Mouse (Mus musculus) forebrain, embryonic 10.5 days (tissue): ENCODE data around the gene Trappc2. TPM values are rescaled to one million over a fixed set of nuclear protein-coding genes. Genes with fewer than 3 reads are reported as not detected.

ENCODE experiments used
- DNase-seq: peaks from one replicate; pipeline ENCODE4 v3.0.0-alpha.2; 2017; ENCODE audit warnings: low spot score; ENCODE audit errors: extremely low spot score
- H3K27ac ChIP-seq: fragments of 300-500 bp; sonication (generic); 2 replicates; pipeline ENCODE4 v1.5.1; 2016; ENCODE audit warnings: mild to moderate bottlenecking
- H3K27me3 ChIP-seq: fragments of 300-500 bp; sonication (generic); 2 replicates; pipeline ENCODE4 v1.6.1; 2016; ENCODE audit warnings: mild to moderate bottlenecking; ENCODE audit not compliant: poor library complexity, severe bottlenecking
- H3K36me3 ChIP-seq: fragments of 300-500 bp; sonication (generic); replicated peaks from 2 replicates; pipeline ENCODE4 v1.6.1; 2016; ENCODE audit warnings: mild to moderate bottlenecking, moderate library complexity
- H3K4me1 ChIP-seq: fragments of 300-500 bp; sonication (generic); 2 replicates; pipeline ENCODE4 v1.6.1; 2016
- H3K4me3 ChIP-seq: fragments of 300-500 bp; sonication (generic); 2 replicates; pipeline ENCODE4 v1.5.1; 2016; ENCODE audit warnings: mild to moderate bottlenecking, moderate library complexity
- H3K9me3 ChIP-seq: fragments of 300-500 bp; sonication (generic); 2 replicates; pipeline ENCODE4 v1.6.1; 2016; ENCODE audit warnings: mild to moderate bottlenecking, moderate library complexity
- WGBS: fragments of 180-500 bp; shearing (Covaris S2); methylation state at CpG from one replicate; pipeline ENCODE4 v1.1.7; 2016; 5-methylcytosine and 5-hydroxymethylcytosine counted together
- polyA plus RNA-seq: library from polyadenylated mRNA; unstranded; fragments of >200 nt; fragmentation: Nextera tagmentation; extraction: Ambion mirVana; gene quantifications from 2 replicates; pipeline ENCODE4 v1.2.1, GENCODE M21; 2016

Trappc2 gene
- 26.4 and 27.0 TPM in 2 replicates for polyA plus RNA-seq

- no peak for DNase-seq
- WGBS = 10% methylated on average over 28 of the region's 36 CpGs
- Histone ChIP-seq H3K4me3 (peak within 1 kb of the TSS; percentile 64), H3K27me3 (peaks cover 94% of the 10 kb centered on the region), H3K36me3 (0 out of 2 replicates have a peak, but pooled peaks cover 2% of the 10 kb centered on the region), H3K4me1 (peaks cover 11% of the 10 kb centered on the region), H3K27ac (peak within 1 kb of the TSS; percentile 92), H3K9me3 (no peaks in the 10 kb centered on the region)
Observed at GRCm38 (mm10) chrX:166440036-166440615, at the start of gene Trappc2. Gene Trappc2, plus strand, starts transcription at chrX:166440574.

- H3K4me1 ChIP-seq = no peaks in the 10 kb centered on the region
- H3K9me3 ChIP-seq = no peaks in the 10 kb centered on the region
- H3K36me3 ChIP-seq = 0 out of 2 replicates have a peak, but pooled peaks cover 6% of the 10 kb centered on the region
- WGBS = 81% methylated on average over 1 of the region's 1 CpGs
- peaks cover 77% of the 10 kb centered on the region for H3K27me3 ChIP-seq
- no peak overlapping the region for H3K4me3 ChIP-seq
- no peak for DNase-seq
- H3K27ac ChIP-seq = no peak overlapping the region
Observed at GRCm38 (mm10) chrX:166393753-166394152, 46.6 kb upstream of the Trappc2 start.

- H3K36me3 ChIP-seq = peaks cover 33% of the 10 kb centered on the region
- H3K27me3 ChIP-seq = peaks cover 88% of the 10 kb centered on the region
- no peaks in the 10 kb centered on the region for H3K4me1 ChIP-seq
- DNase-seq = no peak
- H3K27ac ChIP-seq = no peak overlapping the region
- H3K9me3 ChIP-seq = no peaks in the 10 kb centered on the region
- H3K4me3 ChIP-seq = no peak overlapping the region
Observed at GRCm38 (mm10) chrX:166407865-166408264, 32.5 kb upstream of the Trappc2 start.

GRCm38 (mm10) chrX:166416196-166416595, 24.2 kb upstream of the Trappc2 start:
- H3K4me1 ChIP-seq = no peaks in the 10 kb centered on the region
- 93% methylated on average over 6 of the region's 6 CpGs for WGBS
- no peak for DNase-seq
- no peak overlapping the region for H3K4me3 ChIP-seq
- no peak overlapping the region for H3K27ac ChIP-seq
- no peaks in the 10 kb centered on the region for H3K9me3 ChIP-seq
- no peaks in the 10 kb centered on the region; the same call in none of the 2 replicates for H3K36me3 ChIP-seq
- peaks cover 27% of the 10 kb centered on the region for H3K27me3 ChIP-seq

- peaks cover 4% of the 10 kb centered on the region; the same call in 1 of the 2 replicates for H3K4me1 ChIP-seq
Observed at GRCm38 (mm10) chrX:166434812-166435211, 5.6 kb upstream of the Trappc2 start.

GRCm38 (mm10) chrX:166440616-166441063, 266 bp downstream of the Trappc2 start, which contains the start of gene Ofd1:
Gene Ofd1, minus strand, starts transcription at chrX:166440704.
- WGBS = 15% methylated on average over 44 of the region's 44 CpGs
- peaks cover 11% of the 10 kb centered on the region for H3K4me1 ChIP-seq
- H3K4me3 ChIP-seq = peak within 1 kb of the TSS; percentile 64
- peak; percentile 78 for DNase-seq
- H3K9me3 ChIP-seq = no peaks in the 10 kb centered on the region
- no peaks in the 10 kb centered on the region for H3K36me3 ChIP-seq
- H3K27me3 ChIP-seq = peaks cover 94% of the 10 kb centered on the region
- peak within 1 kb of the TSS; percentile 92 for H3K27ac ChIP-seq

More at GRCm38 (mm10) chrX:166434812-166435211, 5.6 kb upstream of the Trappc2 start:
- Histone ChIP-seq H3K9me3 (no peaks in the 10 kb centered on the region), H3K4me3 (no peak overlapping the region), H3K27me3 (peaks cover 57% of the 10 kb centered on the region), H3K27ac (no peak overlapping the region), H3K36me3 (0 out of 2 replicates have a peak, but pooled peaks cover 4% of the 10 kb centered on the region)
- DNase-seq = no peak
- 79% methylated on average over 2 of the region's 2 CpGs for WGBS

- Histone ChIP-seq H3K9me3 (no peaks in the 10 kb centered on the region), H3K27ac (no peak overlapping the region), H3K4me3 (no peak overlapping the region), H3K4me1 (peaks cover 9% of the 10 kb centered on the region), H3K27me3 (peaks cover 88% of the 10 kb centered on the region), H3K36me3 (no peaks in the 10 kb centered on the region; the same call in 1 of the 2 replicates)
- DNase-seq = no peak
- 83% methylated on average over 3 of the region's 3 CpGs for WGBS
Observed at GRCm38 (mm10) chrX:166444552-166444951, 4.2 kb downstream of the Trappc2 start.

- H3K4me1 ChIP-seq = no peaks in the 10 kb centered on the region
- H3K27ac ChIP-seq = no peak overlapping the region
- DNase-seq = no peak
- WGBS = 87% methylated on average over 6 of the region's 6 CpGs
- peaks cover 45% of the 10 kb centered on the region for H3K36me3 ChIP-seq
- no peak overlapping the region for H3K4me3 ChIP-seq
- H3K27me3 ChIP-seq = peaks cover 54% of the 10 kb centered on the region
- H3K9me3 ChIP-seq = no peaks in the 10 kb centered on the region
Observed at GRCm38 (mm10) chrX:166453532-166453931, 13.2 kb downstream of the Trappc2 start.

- WGBS = 71% methylated on average over 3 of the region's 3 CpGs
- Histone ChIP-seq H3K4me1 (no peaks in the 10 kb centered on the region), H3K27me3 (peaks cover 49% of the 10 kb centered on the region), H3K4me3 (no peak overlapping the region), H3K27ac (no peak overlapping the region), H3K9me3 (no peaks in the 10 kb centered on the region), H3K36me3 (peaks cover 45% of the 10 kb centered on the region)
- no peak for DNase-seq
Observed at GRCm38 (mm10) chrX:166454331-166454730, 14.0 kb downstream of the Trappc2 start.

GRCm38 (mm10) chrX:166455525-166455924, 15.2 kb downstream of the Trappc2 start:
- Histone ChIP-seq H3K4me3 (no peak overlapping the region), H3K36me3 (peaks cover 40% of the 10 kb centered on the region), H3K27ac (no peak overlapping the region), H3K27me3 (peaks cover 45% of the 10 kb centered on the region), H3K4me1 (no peaks in the 10 kb centered on the region), H3K9me3 (no peaks in the 10 kb centered on the region)
- WGBS = 84% methylated on average over 1 of the region's 1 CpGs
- DNase-seq = no peak

GRCm38 (mm10) chrX:166468321-166468720, 27.9 kb downstream of the Trappc2 start:
- Histone ChIP-seq H3K36me3 (peaks cover 34% of the 10 kb centered on the region), H3K4me1 (no peaks in the 10 kb centered on the region), H3K27ac (no peak overlapping the region), H3K9me3 (no peaks in the 10 kb centered on the region), H3K4me3 (no peak overlapping the region), H3K27me3 (peaks cover 70% of the 10 kb centered on the region)
- WGBS = 96% methylated on average over 7 of the region's 7 CpGs
- no peak for DNase-seq

- Histone ChIP-seq H3K4me3 (no peak overlapping the region), H3K4me1 (0 out of 2 replicates have a peak, but pooled peaks cover 4% of the 10 kb centered on the region), H3K27ac (no peak overlapping the region), H3K36me3 (peaks cover 43% of the 10 kb centered on the region), H3K27me3 (peaks cover 89% of the 10 kb centered on the region), H3K9me3 (no peaks in the 10 kb centered on the region)
- DNase-seq = no peak
- 84% methylated on average over 6 of the region's 6 CpGs for WGBS
Observed at GRCm38 (mm10) chrX:166472612-166473011, 32.2 kb downstream of the Trappc2 start.

- peak overlapping the region; percentile 16; the same call in 1 of the 2 replicates for H3K4me3 ChIP-seq
- peaks cover 71% of the 10 kb centered on the region for H3K27me3 ChIP-seq
- H3K27ac ChIP-seq = no peak overlapping the region
- H3K9me3 ChIP-seq = no peaks in the 10 kb centered on the region
- 85% methylated on average over 6 of the region's 6 CpGs for WGBS
- 0 out of 2 replicates have a peak, but pooled peaks cover 4% of the 10 kb centered on the region for H3K4me1 ChIP-seq
- DNase-seq = no peak
- peaks cover 21% of the 10 kb centered on the region; the same call in 1 of the 2 replicates for H3K36me3 ChIP-seq
Observed at GRCm38 (mm10) chrX:166477393-166477792, 37.0 kb downstream of the Trappc2 start.
